Mouse (Mus musculus) layer of hippocampus, adult 6 months (tissue): Measurements from ENCODE around the gene Prps1. TPM values are rescaled to one million over a fixed set of nuclear protein-coding genes. Genes with fewer than 3 reads are reported as not detected.

Source experiments
- long read RNA-seq, 2 experiments: library from polyadenylated mRNA; unstranded; transcript quantifications; one replicate each; pipeline ENCODE4 v2.0.0; 2019 to 2020
- polyA plus RNA-seq: library from polyadenylated mRNA; unstranded; fragments of <200 nt; fragmentation: Nextera tagmentation; gene quantifications from 2 replicates; pipeline ENCODE4 v1.2.3, GENCODE M21; 2021

Gene Prps1
- 51.3 and 52.7 TPM in 2 replicates for polyA plus RNA-seq
- long read RNA-seq, experiment 1, transcript Prps1-201 (7 exons, 1,965 nt), result major isoform, 95 of 112 reads
- long read RNA-seq, experiment 1, partial matches to known transcripts, result 13 of 112 reads
- long read RNA-seq, experiment 1, other reads (novel, unspliced or antisense), result 4 of 112 reads
- long read RNA-seq, experiment 2, transcript Prps1-201 (7 exons, 1,965 nt), result major isoform, 269 of 283 reads
- long read RNA-seq, experiment 2, partial matches to known transcripts, result 5 of 283 reads
- long read RNA-seq, experiment 2, other reads (novel, unspliced or antisense), result 9 of 283 reads

GRCm38 (mm10) chrX:140456279-140456731 lies at the start of gene Prps1:
Prps1 (plus strand) TSS chrX:140456613.

Other genes with a start within 250 kb of the Prps1 start
- gene Frmpd3, start 114.3 kb upstream of the Prps1 start, polyA plus RNA-seq, result 2.5 and 2.6 TPM in 2 replicates
- 66.4 and 87.4 TPM in 2 replicates for gene Tsc22d3, start 144.0 kb downstream of the Prps1 start, polyA plus RNA-seq
- 5.5 and 6.0 TPM in 2 replicates for gene Mid2, start 208.0 kb downstream of the Prps1 start, polyA plus RNA-seq